Mouse (Mus musculus) testis, adult 2 months (tissue): ENCODE data around the gene Megf11.

Source experiments
- CTCF ChIP-seq: fragments of 200-500 bp; IDR thresholded peaks from 2 replicates; pipeline ENCODE4 v1.5.1; 2012; ENCODE audit warnings: low read depth, mild to moderate bottlenecking, inconsistent platforms, low read length, moderate library complexity; ENCODE audit not compliant: control insufficient read depth, insufficient read depth, insufficient replicate concordance
- POLR2A ChIP-seq: fragments of 200-500 bp; IDR thresholded peaks from 2 replicates; pipeline ENCODE4 v1.6.1; 2012; ENCODE audit warnings: low read depth, mild to moderate bottlenecking, inconsistent platforms, low read length, moderate library complexity; ENCODE audit not compliant: control insufficient read depth

GRCm38 (mm10) chr9:64457596-64457995 lies 72.2 kb downstream of the Megf11 start:
- TF ChIP-seq CTCF (no peak), POLR2A (no peak)
